ENCODE assay signal across 9 mouse cellular contexts in genomic region chr4:155580420-155580819, GRCm38 (mm10). TPM values are rescaled to one million over a fixed set of nuclear protein-coding genes. Genes with fewer than 3 reads are reported as not detected.
DNase-seq lines count a peak whose midpoint lies in the region; ATAC-seq and TF ChIP-seq lines count a peak whose summit lies in the region.
"Had no signal": no experiment of that assay in that cellular context is flagged by ENCODE, and none has a peak within 500 bp of the region (broad histone marks: within the 10 kb centered on the region; RNA-seq: fewer than 3 reads in every experiment).

No protein-coding gene starts in this region.

- H3K4me3 ChIP-seq in bone marrow, adult 2 months (replicated peaks; ENCODE audit: control insufficient read depth, low read depth, low read length) = no peak overlapping the region
- H3K4me3 ChIP-seq in lung, embryonic 16.5 days (ENCODE audit: low read length) = no peak overlapping the region
- H3K4me3 ChIP-seq: lung, embryonic 15.5 days had no signal

- ATAC-seq in lung, embryonic 16.5 days (ENCODE audit: low read depth) = 0 out of 2 replicates have a peak, but pooled peaks have one; percentile 20

- H3K4me2 ChIP-seq in lung, embryonic 16.5 days (ENCODE audit: low read depth, low read length) = no peak overlapping the region
- H3K4me2 ChIP-seq: lung, embryonic 15.5 days had no signal

- intact Hi-C loops in heart, postnatal 14 days (cut with DNase I) = loop anchor here (1.0 kb wide), 1 partner anchor 99 kb away; no protein-coding TSS in a partner anchor

- DNase-seq in adrenal gland, postnatal 25 days = peak; percentile 60
- no peak for DNase-seq in adrenal gland, adult 8-10 months
- DNase-seq in left cerebral cortex, adult 18-20 months (ENCODE audit: low spot score in 2 of 2) = peak; percentile 41 to 77
- no peak for DNase-seq in left cerebral cortex, adult 11 months (ENCODE audit: low spot score)
- peak; percentile 60 to 80 for DNase-seq in heart, postnatal 14 days
- peak; percentile 63 for DNase-seq in thymus, postnatal 14 days

- no peak for TF ChIP-seq POLR2A in bone marrow, adult 2 months (IDR thresholded peaks at IDR 0.05; ENCODE audit: borderline replicate concordance, control insufficient read depth, low read depth, low read length)

- H3K9me3 ChIP-seq in lung, embryonic 16.5 days (ENCODE audit: control insufficient read depth, low read length) = no peaks in the 10 kb centered on the region
- H3K9me3 ChIP-seq: lung, embryonic 15.5 days had no signal

- no peaks in the 10 kb centered on the region for H3K27me3 ChIP-seq in lung, embryonic 16.5 days (ENCODE audit: control insufficient read depth, insufficient read depth, low read depth, low read length)
- H3K27me3 ChIP-seq: lung, embryonic 15.5 days had no signal

- no peak overlapping the region for H3K9ac ChIP-seq in lung, embryonic 16.5 days (ENCODE audit: low read length)
- H3K9ac ChIP-seq: lung, embryonic 15.5 days had no signal

- no peak overlapping the region for H3K27ac ChIP-seq in bone marrow, adult 2 months (ENCODE audit: control insufficient read depth, insufficient read depth, low read depth, low read length, poor library complexity)
- no peak overlapping the region for H3K27ac ChIP-seq in lung, embryonic 16.5 days (ENCODE audit: low read length)
- H3K27ac ChIP-seq: lung, embryonic 15.5 days had no signal

- WGBS in bone marrow, adult 2 months = 39% methylated on average over 1 of the region's 1 CpGs
- WGBS in lung, embryonic 16.5 days = 15% methylated on average over 1 of the region's 1 CpGs

- peak; percentile 52; the same call in 1 of the 2 replicates for TF ChIP-seq CTCF in bone marrow, adult 2 months (IDR thresholded peaks at IDR 0.05; ENCODE audit: control insufficient read depth, insufficient read depth, low read length)

- no peaks in the 10 kb centered on the region for H3K4me1 ChIP-seq in bone marrow, adult 2 months (ENCODE audit: control insufficient read depth, insufficient read depth, low read length)
- no peaks in the 10 kb centered on the region for H3K4me1 ChIP-seq in lung, embryonic 16.5 days (replicated peaks; ENCODE audit: control insufficient read depth, insufficient read depth, low read length)
- H3K4me1 ChIP-seq: lung, embryonic 15.5 days had no signal

- peaks cover 16% of the 10 kb centered on the region for H3K36me3 ChIP-seq in lung, embryonic 16.5 days (ENCODE audit: control insufficient read depth, insufficient read depth, low read length)

RNA-seq across cellular contexts. Expression of gene Nadk, which starts 18.2 kb away (rescaled TPM):
- total RNA-seq in adrenal gland, postnatal 25 days (2021) = 294 and 306 TPM in 2 replicates
- 100 to 1,000 TPM; 155 to 289 (median 213) TPM for total RNA-seq in adrenal gland, adult 8-10 months (2022)
- 10 to 100 TPM; 57.5 to 57.7 TPM for total RNA-seq in left cerebral cortex, adult 18-20 months (2021)
- polyA plus RNA-seq in bone marrow, adult 2 months (2011; ENCODE audit: insufficient read depth, insufficient read length, low replicate concordance, missing spikeins) = 28.2 and 52.6 TPM in 2 replicates
- 10 to 100 TPM; 36.6 to 36.7 TPM for total RNA-seq in heart, postnatal 14 days (2021)
- polyA plus RNA-seq in lung, embryonic 16.5 days (2015; fragmentation: Nextera tagmentation; extraction: Ambion mirVana) = 71.9 and 76.3 TPM in 2 replicates

RNA-seq across cellular contexts. Expression of gene Slc35e2, which starts 20.8 kb away (rescaled TPM):
- 36.8 and 52.0 TPM in 2 replicates for total RNA-seq in adrenal gland, postnatal 25 days (2021)
- 10 to 100 TPM; 38.8 to 54.2 (median 44.9) TPM for total RNA-seq in adrenal gland, adult 8-10 months (2022)
- 10 to 100 TPM; 47.2 to 48.9 TPM for total RNA-seq in left cerebral cortex, adult 18-20 months (2021)
- polyA plus RNA-seq in bone marrow, adult 2 months (2011; ENCODE audit: insufficient read depth, insufficient read length, low replicate concordance, missing spikeins) = 7.4 and 8.4 TPM in 2 replicates
- total RNA-seq in heart, postnatal 14 days (2021) = 10 to 100 TPM; 11.2 to 11.4 TPM
- 5.9 and 6.5 TPM in 2 replicates for polyA plus RNA-seq in lung, embryonic 16.5 days (2015; fragmentation: Nextera tagmentation; extraction: Ambion mirVana)

RNA-seq across cellular contexts. Expression of gene Cdk11b, which starts 44.2 kb away (rescaled TPM):
- total RNA-seq in adrenal gland, postnatal 25 days (2021) = 50.9 and 68.4 TPM in 2 replicates
- 10 to 100 TPM; 43.1 to 56.6 (median 47.3) TPM for total RNA-seq in adrenal gland, adult 8-10 months (2022)
- total RNA-seq in left cerebral cortex, adult 18-20 months (2021) = 10 to 100 TPM; 47.1 to 49.4 TPM
- polyA plus RNA-seq in bone marrow, adult 2 months (2011; ENCODE audit: insufficient read depth, insufficient read length, low replicate concordance, missing spikeins) = 132 and 202 TPM in 2 replicates
- total RNA-seq in heart, postnatal 14 days (2021) = 10 to 100 TPM; 25.8 to 28.9 TPM
- 51.8 and 54.6 TPM in 2 replicates for polyA plus RNA-seq in lung, embryonic 16.5 days (2015; fragmentation: Nextera tagmentation; extraction: Ambion mirVana)

Comparison
In these comparisons a context has a peak if more than half of its experiments do, and no peak if none do; other contexts are left out.
1. DNase-seq: peak in adrenal gland, postnatal 25 days (single experiment), left cerebral cortex, adult 18-20 months (2 of 2), heart, postnatal 14 days (2 of 2) and thymus, postnatal 14 days (single experiment); none in adrenal gland, adult 8-10 months (single experiment) and left cerebral cortex, adult 11 months (single experiment).